Mouse (Mus musculus) heart, embryonic 12.5 days (tissue): Measurements from ENCODE around the gene Wasf3. TPM values are rescaled to one million over a fixed set of nuclear protein-coding genes. Genes with fewer than 3 reads are reported as not detected.
"Not testable (repeated sequence)": the region's sequence is repeated elsewhere in the genome, so short reads cannot be mapped to it uniquely, and the experiment has no call there.

ENCODE experiments used
- ATAC-seq: fragments of 200-750 bp; cut with Nextera tagmentation; 2 replicates; pipeline ENCODE4 v1.8.0; 2017; ENCODE audit warnings: moderate TSS enrichment, moderate library complexity; ENCODE audit not compliant: insufficient number of reproducible peaks, low FRiP score
- H3K27ac ChIP-seq: fragments of 300-500 bp; sonication (generic); 2 replicates; pipeline ENCODE4 v1.5.1; 2016; ENCODE audit warnings: mild to moderate bottlenecking, moderate library complexity; ENCODE audit not compliant: poor library complexity, severe bottlenecking
- H3K27me3 ChIP-seq: fragments of 300-500 bp; sonication (generic); replicated peaks from 2 replicates; pipeline ENCODE4 v1.6.1; 2016; ENCODE audit warnings: mild to moderate bottlenecking, moderate library complexity
- H3K36me3 ChIP-seq: fragments of 300-500 bp; sonication (generic); 2 replicates; pipeline ENCODE4 v1.6.1; 2016; ENCODE audit warnings: mild to moderate bottlenecking, moderate library complexity
- H3K4me1 ChIP-seq: fragments of 300-500 bp; sonication (generic); replicated peaks from 2 replicates; pipeline ENCODE4 v1.6.1; 2016; ENCODE audit warnings: mild to moderate bottlenecking
- H3K4me2 ChIP-seq: fragments of 300-500 bp; sonication (generic); 2 replicates; pipeline ENCODE4 v1.6.1; 2016; ENCODE audit warnings: mild to moderate bottlenecking, moderate library complexity
- H3K4me3 ChIP-seq: fragments of 300-500 bp; sonication (generic); 2 replicates; pipeline ENCODE4 v1.5.1; 2016; ENCODE audit warnings: mild to moderate bottlenecking
- H3K9ac ChIP-seq: fragments of 300-500 bp; sonication (generic); 2 replicates; pipeline ENCODE4 v1.6.1; 2016; ENCODE audit warnings: mild to moderate bottlenecking, moderate library complexity
- H3K9me3 ChIP-seq: fragments of 300-500 bp; sonication (generic); replicated peaks from 2 replicates; pipeline ENCODE4 v1.6.1; 2016; ENCODE audit warnings: mild to moderate bottlenecking, moderate library complexity
- WGBS: fragments of 180-500 bp; shearing (Covaris S2); methylation state at CpG from one replicate; pipeline ENCODE4 v1.1.7; 2016; 5-methylcytosine and 5-hydroxymethylcytosine counted together
- polyA plus RNA-seq: library from polyadenylated mRNA; unstranded; fragments of >200 nt; fragmentation: Nextera tagmentation; extraction: Ambion mirVana; gene quantifications from 2 replicates; pipeline ENCODE4 v1.2.1, GENCODE M21; 2016

The Wasf3 gene
- polyA plus RNA-seq, 1 experiment from 2014 or later = 0.32 TPM

GRCm38 (mm10) chr5:146401012-146401411 lies 16.2 kb downstream of the Wasf3 start:
- WGBS = 86% methylated on average over 6 of the region's 6 CpGs
- H3K36me3 ChIP-seq, H3K27me3 ChIP-seq, H3K4me1 ChIP-seq, H3K9ac ChIP-seq, H3K27ac ChIP-seq, ATAC-seq, H3K4me2 ChIP-seq, H3K4me3 ChIP-seq, H3K9me3 ChIP-seq: not testable (repeated sequence)

- ATAC-seq = no peak
- Histone ChIP-seq H3K4me3 (no peak overlapping the region), H3K9ac (no peak overlapping the region), H3K27me3 (no peaks in the 10 kb centered on the region), H3K9me3 (peaks cover 3% of the 10 kb centered on the region), H3K36me3 (no peaks in the 10 kb centered on the region), H3K4me2 (no peak overlapping the region), H3K27ac (no peak overlapping the region), H3K4me1 (no peaks in the 10 kb centered on the region)
- WGBS = 84% methylated on average over 11 of the region's 11 CpGs
Measured at GRCm38 (mm10) chr5:146402311-146402710, 17.5 kb downstream of the Wasf3 start.

GRCm38 (mm10) chr5:146403923-146404322 lies 19.1 kb downstream of the Wasf3 start:
- peaks cover 2% of the 10 kb centered on the region; the same call in 1 of the 2 replicates for H3K9me3 ChIP-seq
- H3K27ac ChIP-seq = no peak overlapping the region
- H3K4me2 ChIP-seq = no peak overlapping the region
- peaks cover 13% of the 10 kb centered on the region for H3K27me3 ChIP-seq
- ATAC-seq = no peak
- no peaks in the 10 kb centered on the region for H3K36me3 ChIP-seq
- no peak overlapping the region for H3K4me3 ChIP-seq
- H3K4me1 ChIP-seq = no peaks in the 10 kb centered on the region
- no peak overlapping the region for H3K9ac ChIP-seq
- 41% methylated on average over 2 of the region's 2 CpGs for WGBS

- H3K9ac ChIP-seq = no peak overlapping the region
- no peak overlapping the region for H3K4me2 ChIP-seq
- WGBS = 83% methylated on average over 1 of the region's 1 CpGs
- peaks cover 25% of the 10 kb centered on the region for H3K27me3 ChIP-seq
- H3K4me3 ChIP-seq = no peak overlapping the region
- peaks cover 2% of the 10 kb centered on the region; the same call in 1 of the 2 replicates for H3K9me3 ChIP-seq
- H3K36me3 ChIP-seq = no peaks in the 10 kb centered on the region
- no peaks in the 10 kb centered on the region for H3K4me1 ChIP-seq
- H3K27ac ChIP-seq = no peak overlapping the region
- ATAC-seq = no peak
Measured at GRCm38 (mm10) chr5:146406133-146406532, 21.3 kb downstream of the Wasf3 start.

- H3K4me3 ChIP-seq = no peak overlapping the region
- 58% methylated on average over 3 of the region's 3 CpGs for WGBS
- H3K9ac ChIP-seq = no peak overlapping the region
- no peak overlapping the region for H3K27ac ChIP-seq
- H3K4me1 ChIP-seq = peaks cover under 1% of the 10 kb centered on the region; the same call in 1 of the 2 replicates
- no peak for ATAC-seq
- no peak overlapping the region for H3K4me2 ChIP-seq
- H3K9me3 ChIP-seq = peaks cover 2% of the 10 kb centered on the region; the same call in 1 of the 2 replicates
- no peaks in the 10 kb centered on the region for H3K36me3 ChIP-seq
- peaks cover 37% of the 10 kb centered on the region for H3K27me3 ChIP-seq
Measured at GRCm38 (mm10) chr5:146407791-146408190, 23.0 kb downstream of the Wasf3 start.

GRCm38 (mm10) chr5:146408604-146409003 lies 23.8 kb downstream of the Wasf3 start:
- H3K27ac ChIP-seq = no peak overlapping the region
- no peak overlapping the region for H3K4me2 ChIP-seq
- peaks cover 9% of the 10 kb centered on the region; the same call in 1 of the 2 replicates for H3K4me1 ChIP-seq
- 80% methylated on average over 8 of the region's 8 CpGs for WGBS
- no peak overlapping the region for H3K9ac ChIP-seq
- no peak overlapping the region for H3K4me3 ChIP-seq
- H3K36me3 ChIP-seq = no peaks in the 10 kb centered on the region
- ATAC-seq = no peak
- peaks cover 2% of the 10 kb centered on the region; the same call in 1 of the 2 replicates for H3K9me3 ChIP-seq
- H3K27me3 ChIP-seq = peaks cover 37% of the 10 kb centered on the region

- WGBS = 81% methylated on average over 4 of the region's 4 CpGs
- no peak overlapping the region for H3K4me2 ChIP-seq
- no peak overlapping the region for H3K27ac ChIP-seq
- ATAC-seq = no peak
- peaks cover 10% of the 10 kb centered on the region; the same call in 1 of the 2 replicates for H3K4me1 ChIP-seq
- H3K27me3 ChIP-seq = peaks cover 57% of the 10 kb centered on the region
- no peak overlapping the region for H3K9ac ChIP-seq
- no peak overlapping the region for H3K4me3 ChIP-seq
- peaks cover 2% of the 10 kb centered on the region; the same call in 1 of the 2 replicates for H3K9me3 ChIP-seq
- H3K36me3 ChIP-seq = no peaks in the 10 kb centered on the region
Measured at GRCm38 (mm10) chr5:146410821-146411220, 26.0 kb downstream of the Wasf3 start.

GRCm38 (mm10) chr5:146412743-146413430 lies 28.1 kb downstream of the Wasf3 start:
- Histone ChIP-seq H3K4me1 (peaks cover 10% of the 10 kb centered on the region; the same call in 1 of the 2 replicates), H3K9ac (no peak overlapping the region), H3K27ac (no peak overlapping the region), H3K9me3 (no peaks in the 10 kb centered on the region), H3K4me3 (no peak overlapping the region), H3K27me3 (peaks cover 73% of the 10 kb centered on the region), H3K4me2 (no peak overlapping the region), H3K36me3 (no peaks in the 10 kb centered on the region)
- 60% methylated on average over 15 of the region's 15 CpGs for WGBS
- no peak for ATAC-seq

GRCm38 (mm10) chr5:146414611-146415010 lies 29.8 kb downstream of the Wasf3 start:
- H3K4me1 ChIP-seq = peaks cover 10% of the 10 kb centered on the region; the same call in 1 of the 2 replicates
- no peak overlapping the region for H3K9ac ChIP-seq
- 80% methylated on average over 4 of the region's 4 CpGs for WGBS
- no peaks in the 10 kb centered on the region for H3K36me3 ChIP-seq
- no peak overlapping the region for H3K4me2 ChIP-seq
- H3K27ac ChIP-seq = no peak overlapping the region
- H3K9me3 ChIP-seq = no peaks in the 10 kb centered on the region
- peaks cover 76% of the 10 kb centered on the region for H3K27me3 ChIP-seq
- no peak for ATAC-seq
- H3K4me3 ChIP-seq = no peak overlapping the region

- 61% methylated on average over 12 of the region's 12 CpGs for WGBS
- H3K4me1 ChIP-seq = peaks cover 10% of the 10 kb centered on the region; the same call in 1 of the 2 replicates
- H3K9ac ChIP-seq = no peak overlapping the region
- no peak overlapping the region for H3K27ac ChIP-seq
- no peak overlapping the region for H3K4me3 ChIP-seq
- no peaks in the 10 kb centered on the region for H3K9me3 ChIP-seq
- no peaks in the 10 kb centered on the region for H3K36me3 ChIP-seq
- ATAC-seq = no peak
- no peak overlapping the region for H3K4me2 ChIP-seq
- peaks cover 79% of the 10 kb centered on the region for H3K27me3 ChIP-seq
Measured at GRCm38 (mm10) chr5:146415218-146415617, 30.4 kb downstream of the Wasf3 start.

GRCm38 (mm10) chr5:146416331-146417110 lies 31.7 kb downstream of the Wasf3 start:
- H3K9me3 ChIP-seq = no peaks in the 10 kb centered on the region
- peaks cover 10% of the 10 kb centered on the region; the same call in 1 of the 2 replicates for H3K4me1 ChIP-seq
- no peak overlapping the region for H3K27ac ChIP-seq
- no peak overlapping the region for H3K4me2 ChIP-seq
- no peak for ATAC-seq
- H3K36me3 ChIP-seq = no peaks in the 10 kb centered on the region
- no peak overlapping the region for H3K9ac ChIP-seq
- no peak overlapping the region for H3K4me3 ChIP-seq
- peaks cover 80% of the 10 kb centered on the region for H3K27me3 ChIP-seq
- 78% methylated on average over 20 of the region's 20 CpGs for WGBS
